Mouse (Mus musculus): Measurements from ENCODE around the gene Tsc1. TPM values are rescaled to one million over a fixed set of nuclear protein-coding genes. Genes with fewer than 3 reads are reported as not detected.

The Tsc1 gene
- total RNA-seq, 1 experiment, result 14.9 TPM

- DNase-seq (ENCODE audit: low read depth, low spot score), result no peak
- Histone ChIP-seq H3K27ac (ENCODE audit: insufficient read depth, low read depth, low read length, poor library complexity, severe bottlenecking) (no peak overlapping the region), H3K4me3 (ENCODE audit: insufficient read depth in 1 of 2, low read depth in 1 of 2, low read length in 2 of 2, poor library complexity in 1 of 2, severe bottlenecking in 1 of 2) (no peak overlapping the region), H3K9me3 (ENCODE audit: control insufficient read depth, insufficient read depth, low read depth, low read length) (no peaks in the 10 kb centered on the region), H3K4me1 (ENCODE audit: control insufficient read depth in 2 of 2, insufficient read depth in 2 of 2, low read length in 2 of 2, poor library complexity in 1 of 2) (peaks cover 0 to 4% of the 10 kb centered on the region in 2 experiments; a peak in 1 of 4 replicates), H3K9ac (ENCODE audit: insufficient read depth, low read depth, low read length, poor library complexity, severe bottlenecking) (peak overlapping the region; percentile 57; the same call in 1 of the 2 replicates), H3K36me3 (ENCODE audit: control insufficient read depth, insufficient read depth, low read length, poor library complexity, severe bottlenecking) (peaks cover 12% of the 10 kb centered on the region; the same call in 1 of the 2 replicates)
- TF ChIP-seq HCFC1 (IDR thresholded peaks at IDR 0.05; ENCODE audit: borderline replicate concordance, insufficient read depth, low read length) (no peak), CHD2 (IDR thresholded peaks at IDR 0.05; ENCODE audit: low read depth, low read length) (no peak), MAFK (IDR thresholded peaks at IDR 0.05; ENCODE audit: insufficient read depth, low read depth, low read length) (no peak), ZC3H11A (IDR thresholded peaks at IDR 0.05; ENCODE audit: borderline replicate concordance, low read depth, low read length) (no peak), ZNF384 (IDR thresholded peaks at IDR 0.05; ENCODE audit: low read depth, low read length) (no peak)
- in situ Hi-C loops (cut with MboI; ENCODE audit: low sequenced_read_pairs in 2 of 2, unreplicated experiment in 2 of 2), result no loop called here
Measured at GRCm38 (mm10) chr2:28656216-28656615, 15.2 kb downstream of the Tsc1 start.

DNA sequence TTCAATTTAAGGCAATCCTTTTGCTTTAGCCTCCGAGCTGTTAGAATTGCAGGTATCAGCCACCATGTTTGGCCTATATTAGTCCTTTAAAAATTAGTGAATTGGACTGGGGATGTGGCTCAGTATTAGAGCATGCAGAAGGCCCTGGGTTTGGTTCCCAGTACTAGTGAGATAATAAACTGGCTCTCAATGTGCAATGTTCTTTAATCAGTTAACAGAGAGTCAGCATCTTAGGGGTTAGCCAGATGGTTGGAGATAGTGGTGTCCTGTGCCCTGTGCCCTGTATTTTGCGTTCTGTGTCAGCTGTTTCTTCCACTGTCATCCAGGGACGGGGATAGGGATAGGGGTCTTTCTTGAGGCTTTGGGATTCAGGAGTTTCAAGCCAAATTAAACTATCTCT lies 21.9 kb downstream of the Tsc1 start:
- no peak overlapping the region for H3K4me3 ChIP-seq (ENCODE audit: insufficient read depth in 1 of 2, low read depth in 1 of 2, low read length in 2 of 2, poor library complexity in 1 of 2, severe bottlenecking in 1 of 2)
- in situ Hi-C loops (cut with MboI; ENCODE audit: low sequenced_read_pairs in 2 of 2, unreplicated experiment in 2 of 2), result no loop called here
- no peak overlapping the region for H3K9ac ChIP-seq (ENCODE audit: insufficient read depth, low read depth, low read length, poor library complexity, severe bottlenecking)
- no peaks in the 10 kb centered on the region for H3K9me3 ChIP-seq (ENCODE audit: control insufficient read depth, insufficient read depth, low read depth, low read length)
- H3K36me3 ChIP-seq (ENCODE audit: control insufficient read depth, insufficient read depth, low read length, poor library complexity, severe bottlenecking), result peaks cover 21% of the 10 kb centered on the region
- H3K4me1 ChIP-seq (ENCODE audit: control insufficient read depth in 2 of 2, insufficient read depth in 2 of 2, low read length in 2 of 2, poor library complexity in 1 of 2), result no peaks in the 10 kb centered on the region
- DNase-seq (ENCODE audit: low read depth, low spot score), result no peak
- no peak for TF ChIP-seq MAFK (IDR thresholded peaks at IDR 0.05; ENCODE audit: insufficient read depth, low read depth, low read length)
- TF ChIP-seq CHD2 (IDR thresholded peaks at IDR 0.05; ENCODE audit: low read depth, low read length), result no peak
- no peak for TF ChIP-seq ZNF384 (IDR thresholded peaks at IDR 0.05; ENCODE audit: low read depth, low read length)
- no peak for TF ChIP-seq HCFC1 (IDR thresholded peaks at IDR 0.05; ENCODE audit: borderline replicate concordance, insufficient read depth, low read length)
- H3K27ac ChIP-seq (ENCODE audit: insufficient read depth, low read depth, low read length, poor library complexity, severe bottlenecking), result no peak overlapping the region

DNA sequence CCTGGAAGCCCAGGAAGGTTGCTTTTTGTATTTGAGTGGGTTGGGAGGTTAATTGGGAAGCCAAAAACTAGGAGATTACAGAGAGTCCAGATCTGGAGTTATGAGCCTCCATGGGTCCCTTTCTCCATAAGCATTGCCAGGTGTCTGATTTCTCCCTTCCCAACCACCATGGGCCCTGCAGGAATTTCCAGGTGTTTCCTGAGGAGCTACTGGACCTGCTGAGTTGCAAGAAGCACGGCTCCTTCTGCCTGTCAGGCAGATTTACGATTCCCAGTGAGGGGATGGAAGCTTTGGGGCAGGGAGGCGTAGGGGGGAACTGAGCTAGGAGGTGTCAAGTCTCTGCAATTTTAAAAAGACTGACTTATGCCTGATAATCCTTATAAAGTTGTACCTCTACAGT lies 24.8 kb downstream of the Tsc1 start:
- no peak for DNase-seq (ENCODE audit: low read depth, low spot score)
- Histone ChIP-seq H3K9ac (ENCODE audit: insufficient read depth, low read depth, low read length, poor library complexity, severe bottlenecking) (no peak overlapping the region), H3K27ac (ENCODE audit: insufficient read depth, low read depth, low read length, poor library complexity, severe bottlenecking) (no peak overlapping the region), H3K4me1 (ENCODE audit: control insufficient read depth in 2 of 2, insufficient read depth in 2 of 2, low read length in 2 of 2, poor library complexity in 1 of 2) (no peaks in the 10 kb centered on the region), H3K9me3 (ENCODE audit: control insufficient read depth, insufficient read depth, low read depth, low read length) (no peaks in the 10 kb centered on the region), H3K36me3 (ENCODE audit: control insufficient read depth, insufficient read depth, low read length, poor library complexity, severe bottlenecking) (peaks cover 21% of the 10 kb centered on the region), H3K4me3 (ENCODE audit: insufficient read depth in 1 of 2, low read depth in 1 of 2, low read length in 2 of 2, poor library complexity in 1 of 2, severe bottlenecking in 1 of 2) (no peak overlapping the region)
- in situ Hi-C loops (cut with MboI; ENCODE audit: low sequenced_read_pairs in 2 of 2, unreplicated experiment in 2 of 2), result no loop called here
- TF ChIP-seq MAFK (IDR thresholded peaks at IDR 0.05; ENCODE audit: insufficient read depth, low read depth, low read length) (no peak), ZNF384 (IDR thresholded peaks at IDR 0.05; ENCODE audit: low read depth, low read length) (no peak), ZC3H11A (IDR thresholded peaks at IDR 0.05; ENCODE audit: borderline replicate concordance, low read depth, low read length) (no peak), HCFC1 (IDR thresholded peaks at IDR 0.05; ENCODE audit: borderline replicate concordance, insufficient read depth, low read length) (no peak), CHD2 (IDR thresholded peaks at IDR 0.05; ENCODE audit: low read depth, low read length) (no peak)

GRCm38 (mm10) chr2:28671438-28671837 lies 30.4 kb downstream of the Tsc1 start:
- TF ChIP-seq ZNF384 (IDR thresholded peaks at IDR 0.05; ENCODE audit: low read depth, low read length) (no peak), HCFC1 (IDR thresholded peaks at IDR 0.05; ENCODE audit: borderline replicate concordance, insufficient read depth, low read length) (no peak), CHD2 (IDR thresholded peaks at IDR 0.05; ENCODE audit: low read depth, low read length) (no peak), MAFK (IDR thresholded peaks at IDR 0.05; ENCODE audit: insufficient read depth, low read depth, low read length) (no peak), ZC3H11A (IDR thresholded peaks at IDR 0.05; ENCODE audit: borderline replicate concordance, low read depth, low read length) (no peak)
- no peak overlapping the region for H3K27ac ChIP-seq (ENCODE audit: insufficient read depth, low read depth, low read length, poor library complexity, severe bottlenecking)
- no peak overlapping the region for H3K9ac ChIP-seq (ENCODE audit: insufficient read depth, low read depth, low read length, poor library complexity, severe bottlenecking)
- DNase-seq (ENCODE audit: low read depth, low spot score), result no peak
- in situ Hi-C loops (cut with MboI; ENCODE audit: low sequenced_read_pairs in 2 of 2, unreplicated experiment in 2 of 2), result no loop called here
- no peaks in the 10 kb centered on the region for H3K4me1 ChIP-seq (ENCODE audit: control insufficient read depth in 2 of 2, insufficient read depth in 2 of 2, low read length in 2 of 2, poor library complexity in 1 of 2)
- peaks cover 27% of the 10 kb centered on the region for H3K36me3 ChIP-seq (ENCODE audit: control insufficient read depth, insufficient read depth, low read length, poor library complexity, severe bottlenecking)
- no peaks in the 10 kb centered on the region for H3K9me3 ChIP-seq (ENCODE audit: control insufficient read depth, insufficient read depth, low read depth, low read length)
- no peak overlapping the region for H3K4me3 ChIP-seq (ENCODE audit: insufficient read depth in 1 of 2, low read depth in 1 of 2, low read length in 2 of 2, poor library complexity in 1 of 2, severe bottlenecking in 1 of 2)

DNA sequence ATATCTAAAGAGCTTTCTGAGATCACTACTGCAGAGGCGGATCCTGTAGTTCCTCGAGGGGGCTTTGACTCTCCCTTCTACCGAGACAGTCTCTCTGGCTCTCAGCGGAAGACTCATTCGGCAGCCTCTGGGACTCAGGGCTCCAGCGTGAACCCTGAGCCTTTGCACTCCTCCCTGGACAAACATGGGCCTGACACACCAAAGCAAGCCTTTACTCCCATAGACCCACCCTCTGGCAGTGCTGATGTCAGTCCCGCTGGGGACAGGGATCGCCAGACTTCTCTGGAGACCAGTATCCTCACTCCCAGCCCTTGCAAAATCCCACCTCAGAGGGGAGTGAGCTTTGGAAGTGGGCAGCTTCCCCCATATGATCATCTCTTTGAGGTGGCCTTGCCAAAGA lies 35.0 kb downstream of the Tsc1 start:
- Histone ChIP-seq H3K9ac (ENCODE audit: insufficient read depth, low read depth, low read length, poor library complexity, severe bottlenecking) (no peak overlapping the region), H3K9me3 (ENCODE audit: control insufficient read depth, insufficient read depth, low read depth, low read length) (no peaks in the 10 kb centered on the region), H3K27ac (ENCODE audit: insufficient read depth, low read depth, low read length, poor library complexity, severe bottlenecking) (no peak overlapping the region), H3K4me1 (ENCODE audit: control insufficient read depth in 2 of 2, insufficient read depth in 2 of 2, low read length in 2 of 2, poor library complexity in 1 of 2) (no peaks in the 10 kb centered on the region), H3K36me3 (ENCODE audit: control insufficient read depth, insufficient read depth, low read length, poor library complexity, severe bottlenecking) (peaks cover 43% of the 10 kb centered on the region), H3K4me3 (ENCODE audit: insufficient read depth in 1 of 2, low read depth in 1 of 2, low read length in 2 of 2, poor library complexity in 1 of 2, severe bottlenecking in 1 of 2) (no peak overlapping the region)
- in situ Hi-C loops (cut with MboI; ENCODE audit: low sequenced_read_pairs in 2 of 2, unreplicated experiment in 2 of 2), result no loop called here
- no peak for DNase-seq (ENCODE audit: low read depth, low spot score)
- TF ChIP-seq CHD2 (IDR thresholded peaks at IDR 0.05; ENCODE audit: low read depth, low read length) (no peak), HCFC1 (IDR thresholded peaks at IDR 0.05; ENCODE audit: borderline replicate concordance, insufficient read depth, low read length) (no peak), MAFK (IDR thresholded peaks at IDR 0.05; ENCODE audit: insufficient read depth, low read depth, low read length) (no peak), ZNF384 (IDR thresholded peaks at IDR 0.05; ENCODE audit: low read depth, low read length) (no peak), ZC3H11A (IDR thresholded peaks at IDR 0.05; ENCODE audit: borderline replicate concordance, low read depth, low read length) (no peak)

All from ES-E14 (cell line).